Mouse (Mus musculus) urinary bladder, postnatal 10 days (tissue): ENCODE measurements around the gene Tmem259.

ENCODE experiments used
- DNase-seq: peaks from one replicate; pipeline ENCODE4 v3.0.0; 2022; ENCODE audit warnings: low spot score

Gene Tmem259

DNA sequence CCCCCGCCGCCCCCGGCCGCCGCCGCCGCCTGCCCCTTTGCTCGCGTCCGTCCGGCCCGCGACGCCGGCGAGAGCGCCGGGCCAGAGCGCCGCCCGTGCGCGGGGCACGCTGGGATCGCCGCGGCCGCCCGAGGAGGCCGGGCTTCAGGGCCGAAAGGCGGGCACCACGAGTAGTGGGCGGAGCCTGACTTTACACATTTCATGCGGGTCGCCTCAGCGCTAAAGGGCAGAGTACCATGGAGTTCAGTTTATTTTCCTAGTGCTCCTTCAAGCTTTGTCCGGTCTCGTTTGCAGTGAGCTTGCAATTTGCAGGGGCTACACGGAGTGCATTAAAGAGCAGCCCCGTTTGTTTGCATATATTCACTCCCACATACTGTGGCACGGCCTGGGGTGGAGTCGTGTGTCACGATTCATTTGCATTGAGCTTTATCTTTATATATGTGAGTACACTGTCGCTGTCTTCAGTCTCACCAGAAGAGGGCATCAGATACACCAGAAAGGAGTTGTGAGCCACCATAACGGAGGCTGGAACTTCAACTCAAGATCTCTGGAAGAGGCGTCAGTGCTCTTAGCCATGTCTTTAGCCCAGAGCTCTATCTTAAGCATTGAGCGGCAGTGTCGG, at the start of gene Tmem259:
Gene Tmem259 (minus strand): TSS at position 136 of the 622 bp plus-strand sequence.
- DNase-seq = no peak

DNA sequence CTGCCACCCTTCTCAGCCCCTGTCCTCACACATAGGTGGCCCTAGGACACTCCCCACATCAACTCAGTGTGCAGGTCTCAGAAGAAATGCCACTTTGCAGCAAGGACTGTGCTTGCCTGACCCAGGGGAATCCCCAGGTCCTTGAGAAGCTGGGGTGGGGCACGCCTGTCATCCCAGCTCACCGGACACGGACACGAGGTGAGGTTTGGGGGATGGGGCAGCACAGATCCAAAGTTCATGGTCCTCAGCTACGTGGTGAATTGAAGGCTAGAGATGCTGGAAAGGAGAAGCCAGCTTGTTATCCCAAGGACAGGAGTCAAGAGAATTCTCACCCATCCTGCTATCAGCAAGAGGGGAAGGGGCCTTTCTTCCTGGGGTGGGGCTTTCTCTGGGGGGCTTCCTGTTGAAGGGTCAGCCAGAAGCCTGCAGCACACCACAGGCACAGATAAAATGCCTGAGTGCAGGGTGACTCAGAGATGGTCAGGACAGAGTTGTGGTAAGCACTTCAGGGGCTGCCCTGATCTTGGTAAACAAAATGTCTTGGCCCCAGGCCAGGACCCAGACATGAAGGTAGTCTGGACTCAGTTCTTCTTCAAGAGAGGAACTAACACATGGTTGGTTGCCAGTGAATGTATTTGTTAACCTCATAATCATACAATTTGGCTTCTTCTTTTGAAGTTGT, 48.8 kb upstream of the Tmem259 start:
- no peak for DNase-seq

DNA sequence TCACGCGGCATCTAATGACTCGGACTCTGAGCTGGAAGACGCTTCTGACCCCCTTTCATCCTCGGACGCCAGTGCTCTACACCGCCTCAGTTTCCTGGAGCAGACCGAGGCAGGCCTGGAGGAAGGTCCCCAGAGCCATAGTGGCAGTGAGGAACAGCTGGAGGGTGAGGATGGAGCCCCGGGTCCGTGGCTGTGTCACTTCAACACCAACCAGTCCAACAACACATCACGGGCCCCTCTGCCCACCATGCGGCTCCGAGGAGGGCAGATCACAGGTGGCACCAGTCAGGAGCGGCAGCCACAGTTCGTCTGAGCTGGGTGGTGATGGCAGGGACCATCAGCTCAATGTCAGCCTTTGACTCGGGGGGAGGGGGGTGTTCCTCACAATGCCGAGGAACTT, 46.6 kb upstream of the Tmem259 start:
- DNase-seq = no peak

DNA sequence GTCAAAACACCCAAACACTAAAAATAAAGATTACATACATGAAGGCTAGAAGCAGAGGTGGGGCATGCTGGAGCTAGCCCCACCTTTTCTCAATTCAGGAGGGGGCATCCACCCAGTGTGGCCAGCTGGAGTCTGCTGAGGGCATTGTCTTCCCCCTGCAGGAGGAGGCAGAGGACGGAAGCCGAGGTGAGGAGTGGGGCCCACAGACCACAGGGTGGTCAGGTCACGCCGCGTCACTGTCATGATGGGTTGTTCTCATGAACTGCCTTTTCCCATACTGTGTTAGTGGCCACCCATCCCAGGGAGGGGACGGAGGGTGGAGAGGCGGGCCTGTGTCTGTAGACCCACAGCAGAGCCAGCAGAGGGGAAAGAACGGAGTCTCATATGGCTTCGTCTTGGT, 46.1 kb upstream of the Tmem259 start:
- no peak for DNase-seq

DNA sequence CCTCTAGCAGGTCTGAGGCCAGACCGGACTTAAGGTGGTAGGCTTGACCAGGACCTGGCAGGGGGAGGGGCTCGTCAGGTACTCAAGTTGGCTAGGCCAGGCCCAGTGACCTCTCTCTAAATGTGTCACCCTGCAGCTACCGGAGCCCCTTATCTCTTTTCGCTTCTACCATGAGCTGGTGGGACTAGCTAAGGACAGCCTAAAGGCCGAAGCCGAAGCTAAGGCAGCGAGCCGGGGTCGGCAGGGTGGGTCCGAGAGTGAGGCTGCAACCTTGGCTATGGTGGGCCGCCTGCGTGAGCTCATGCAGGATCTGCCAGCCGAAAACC, 44.4 kb upstream of the Tmem259 start:
- DNase-seq = no peak

DNA sequence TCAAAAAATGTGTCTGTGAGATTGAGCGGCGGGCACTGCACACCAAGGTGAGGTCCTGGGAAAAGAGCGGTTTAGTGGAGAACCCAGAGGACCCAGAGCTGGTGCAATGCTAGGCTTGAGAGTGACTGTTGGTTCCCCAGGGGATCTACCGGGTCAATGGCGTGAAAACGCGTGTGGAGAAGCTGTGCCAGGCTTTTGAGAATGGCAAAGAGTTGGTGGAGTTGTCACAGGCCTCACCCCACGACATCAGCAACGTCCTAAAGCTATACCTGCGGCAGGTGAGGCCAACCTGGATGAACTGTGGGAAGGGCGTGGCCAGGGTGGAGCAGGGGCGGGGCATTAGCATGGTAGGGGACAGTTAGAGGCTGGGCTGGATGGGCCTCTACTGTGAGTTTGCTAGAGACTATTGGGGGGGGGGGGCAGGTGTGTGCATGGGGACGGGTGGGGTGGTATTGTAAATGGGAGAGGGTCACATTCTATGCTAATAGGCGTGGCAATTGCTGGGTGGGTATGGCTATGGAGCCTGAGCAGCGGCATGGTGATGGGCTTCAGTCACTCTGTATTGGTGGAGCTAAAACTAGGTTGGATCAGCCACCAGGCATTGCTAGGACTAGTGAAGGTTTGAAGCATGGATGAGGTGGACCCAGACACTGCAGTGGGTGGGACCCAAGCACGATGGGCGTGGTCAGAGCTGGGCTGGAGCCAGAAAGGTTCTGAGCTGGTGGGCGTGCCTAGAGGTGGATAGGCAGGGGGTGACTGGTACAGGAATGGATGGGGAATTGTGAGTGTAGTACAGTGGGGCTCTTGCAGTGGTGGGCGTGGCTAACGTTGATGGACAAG, 43.8 kb upstream of the Tmem259 start:
- DNase-seq = no peak

DNA sequence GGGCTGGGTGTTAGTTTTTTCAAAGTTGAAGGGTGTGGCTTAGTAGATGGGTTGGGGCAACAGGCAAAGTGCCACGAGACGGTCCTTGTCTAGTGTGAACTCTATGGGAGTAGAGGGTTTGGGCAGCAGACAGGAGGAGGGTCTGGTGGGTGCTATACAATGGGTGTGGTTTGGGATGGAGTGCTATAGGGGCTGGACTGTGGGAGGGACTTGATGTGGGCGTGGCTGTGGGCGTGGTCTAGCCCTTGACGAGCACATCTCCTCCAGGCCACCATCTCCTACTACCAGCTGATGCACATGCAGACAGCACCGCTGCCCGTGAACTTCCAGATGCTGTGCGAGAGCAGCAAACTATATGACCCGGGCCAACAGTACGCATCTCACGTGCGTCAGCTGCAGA, 41.8 kb upstream of the Tmem259 start:
- no peak for DNase-seq

DNA sequence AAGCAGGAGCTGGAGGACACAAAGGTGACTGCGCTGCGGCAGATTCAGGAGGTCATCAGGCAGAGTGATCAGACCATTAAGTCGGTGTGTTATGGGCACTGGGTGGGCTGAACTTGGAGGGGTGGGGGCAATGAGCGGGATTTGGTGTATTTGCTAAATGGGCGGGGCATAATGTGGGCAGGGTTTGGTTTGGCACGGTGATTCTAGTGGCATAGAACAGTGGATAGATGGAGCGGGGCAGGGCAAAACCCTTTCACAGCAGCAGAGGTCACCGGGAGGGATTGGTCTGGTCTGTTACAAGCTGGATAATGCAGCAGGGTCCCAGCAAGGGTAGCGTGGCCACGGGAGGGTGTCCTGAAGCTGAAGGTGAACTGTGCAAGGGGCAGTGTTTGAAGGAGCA, 41.3 kb upstream of the Tmem259 start:
- DNase-seq = no peak

DNA sequence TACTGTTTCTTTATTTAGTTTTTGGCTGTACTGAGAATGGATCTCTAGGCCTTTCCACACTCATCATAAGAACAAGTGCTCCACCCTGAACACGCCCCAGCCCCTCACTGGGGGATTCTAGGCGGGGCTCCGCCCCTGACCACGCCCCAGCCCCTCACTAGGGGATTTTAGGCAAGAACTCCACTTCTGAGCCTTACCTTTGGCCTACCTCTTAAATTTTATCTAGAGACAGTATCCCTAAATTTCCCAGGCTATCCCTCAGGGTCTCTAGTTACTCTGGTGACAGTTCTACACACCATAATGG, 40.9 kb upstream of the Tmem259 start:
- DNase-seq = no peak

DNA sequence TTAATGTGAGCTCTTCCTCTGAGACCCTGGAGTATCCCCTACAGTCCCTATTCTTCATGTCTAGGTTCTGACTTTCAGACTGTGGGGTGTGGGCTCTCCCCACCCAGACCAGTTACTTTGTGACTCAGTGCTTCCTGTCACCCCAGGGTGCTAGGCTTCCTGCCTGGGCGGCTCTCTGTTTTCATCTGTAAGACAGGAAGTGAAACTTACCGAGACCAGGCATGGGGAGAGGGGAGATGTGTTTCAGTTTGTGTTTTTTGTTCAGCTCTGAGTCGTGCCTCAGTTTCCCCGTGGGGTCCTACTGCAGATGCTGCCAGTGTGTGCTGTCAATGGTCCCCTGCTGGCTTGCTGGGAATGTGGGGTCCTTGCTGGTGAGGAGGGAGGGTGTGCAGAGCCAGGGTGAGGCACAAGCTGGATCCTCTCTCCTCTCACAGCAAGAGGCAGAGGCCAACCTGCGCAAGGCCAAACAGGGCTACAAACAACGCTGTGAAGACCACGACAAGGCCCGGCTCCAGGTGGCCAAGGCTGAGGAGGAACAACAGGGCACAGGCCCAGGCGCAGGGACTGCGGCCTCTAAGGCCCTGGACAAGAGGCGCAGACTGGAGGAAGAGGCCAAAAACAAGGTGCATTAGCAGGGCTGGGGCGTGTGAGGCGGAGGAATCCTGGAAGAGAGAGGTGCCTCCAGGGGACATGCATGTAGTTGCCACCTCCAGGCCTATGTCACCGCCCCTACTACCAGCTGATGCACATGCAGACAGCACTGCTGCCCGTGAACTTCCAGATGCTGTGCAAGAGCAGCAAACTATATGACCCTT, 40.3 kb upstream of the Tmem259 start:
- DNase-seq = no peak

DNA sequence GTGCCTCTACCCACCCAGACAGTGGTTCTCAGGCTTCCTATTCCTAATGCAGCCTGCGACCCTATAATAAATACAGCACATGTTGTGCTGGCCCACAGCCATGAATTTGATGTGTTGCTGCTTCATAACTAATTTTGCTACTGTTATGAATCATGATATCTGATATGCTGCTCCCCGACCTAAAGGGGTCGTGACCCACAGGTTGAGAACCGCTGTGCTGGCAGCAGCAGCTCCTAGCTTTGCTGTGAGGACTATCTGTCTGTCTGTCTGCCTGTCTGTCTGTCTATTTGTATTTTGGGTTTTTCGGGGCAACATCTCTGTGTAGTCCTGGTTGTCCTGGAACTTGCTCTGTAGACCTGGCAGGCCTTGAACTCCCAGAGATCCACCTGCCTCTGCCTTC, 39.6 kb upstream of the Tmem259 start:
- no peak for DNase-seq

DNA sequence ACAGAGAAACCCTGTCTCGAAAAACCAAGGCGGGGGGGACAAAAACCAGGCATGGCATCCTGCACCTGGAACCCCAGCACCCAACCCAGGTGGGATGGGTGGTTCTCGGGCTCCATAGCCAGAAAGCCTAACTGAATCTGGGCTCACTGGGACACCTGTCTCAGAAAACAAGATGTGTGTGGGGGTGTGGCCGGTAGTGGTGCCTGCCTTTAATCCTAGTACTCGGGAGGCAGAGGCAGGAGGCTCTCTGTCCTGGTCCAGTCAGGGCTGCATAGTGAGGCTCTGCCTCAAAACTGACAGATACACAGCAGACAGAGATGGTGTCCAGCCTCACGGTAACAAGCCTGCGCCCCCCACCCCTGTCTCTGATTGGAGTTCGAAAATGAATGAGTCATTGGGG, 38.7 kb upstream of the Tmem259 start:
- no peak for DNase-seq

DNA sequence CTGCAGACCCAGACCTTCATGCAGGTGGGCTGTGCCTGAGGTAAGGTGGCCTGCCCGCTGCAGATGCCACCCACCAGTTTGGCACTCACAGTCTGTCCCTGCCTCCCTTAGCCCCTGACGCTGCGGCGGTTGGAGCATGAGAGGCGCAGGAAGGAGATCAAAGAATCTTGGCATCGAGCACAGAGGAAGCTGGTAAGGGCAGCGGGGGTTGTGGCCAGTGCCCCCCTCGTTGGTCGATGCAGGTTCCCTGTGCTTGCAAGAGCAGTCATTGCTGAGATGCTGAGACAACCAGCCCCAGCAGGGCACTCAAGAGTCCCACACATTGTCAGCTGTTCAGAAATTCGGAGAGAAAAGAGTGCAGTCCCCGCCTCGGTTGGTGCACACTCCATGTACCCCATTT, 38.0 kb upstream of the Tmem259 start:
- no peak for DNase-seq

DNA sequence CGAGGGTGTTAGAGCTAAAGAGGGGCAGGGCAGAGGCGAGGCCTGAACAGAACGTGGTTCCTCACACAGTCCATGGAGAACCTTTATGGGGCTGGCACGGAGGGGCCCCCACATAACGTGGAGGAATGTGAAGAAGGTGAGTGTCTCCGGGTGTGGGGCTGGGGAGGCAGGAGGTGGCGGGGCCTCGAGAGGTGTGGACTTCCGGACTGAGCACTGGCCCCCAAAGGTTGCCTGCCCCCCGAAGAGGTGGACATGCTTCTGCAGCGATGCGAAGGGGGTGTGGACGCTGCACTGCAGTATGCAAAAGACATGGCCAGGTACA, 37.2 kb upstream of the Tmem259 start:
- no peak for DNase-seq

DNA sequence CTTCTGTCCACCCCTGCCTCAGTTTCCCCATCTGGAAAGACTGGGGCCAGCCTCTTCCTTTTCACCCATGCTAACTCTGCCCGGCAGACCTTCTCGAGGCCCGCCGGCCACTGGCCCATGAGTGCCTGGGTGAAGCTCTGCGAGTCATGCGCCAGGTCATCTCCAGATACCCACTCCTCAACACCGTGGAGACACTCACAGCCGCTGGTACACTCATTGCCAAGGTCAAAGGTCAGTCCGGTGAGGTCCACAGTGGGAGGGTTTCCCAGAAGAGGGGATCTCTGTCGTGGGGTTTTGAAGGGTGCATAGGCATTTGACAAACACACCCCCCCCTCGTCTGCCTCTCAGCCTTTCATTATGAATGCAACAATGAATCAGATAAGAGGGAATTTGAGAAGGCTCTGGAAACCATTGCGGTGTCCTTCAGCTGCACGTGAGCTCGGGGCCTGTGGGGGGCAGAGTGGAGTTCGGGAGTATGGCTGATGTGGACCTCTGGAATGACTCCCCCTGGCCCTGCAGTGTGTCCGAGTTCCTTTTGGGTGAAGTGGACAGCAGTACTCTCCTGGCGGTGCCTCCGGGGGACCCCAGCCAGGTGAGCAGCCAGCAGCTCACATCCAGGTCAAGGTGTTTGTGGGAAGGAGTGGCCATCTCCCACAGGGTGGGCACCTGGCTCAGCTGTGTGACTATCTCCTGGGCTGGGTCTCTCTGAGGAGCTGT, 36.6 kb upstream of the Tmem259 start:
- DNase-seq = no peak

DNA sequence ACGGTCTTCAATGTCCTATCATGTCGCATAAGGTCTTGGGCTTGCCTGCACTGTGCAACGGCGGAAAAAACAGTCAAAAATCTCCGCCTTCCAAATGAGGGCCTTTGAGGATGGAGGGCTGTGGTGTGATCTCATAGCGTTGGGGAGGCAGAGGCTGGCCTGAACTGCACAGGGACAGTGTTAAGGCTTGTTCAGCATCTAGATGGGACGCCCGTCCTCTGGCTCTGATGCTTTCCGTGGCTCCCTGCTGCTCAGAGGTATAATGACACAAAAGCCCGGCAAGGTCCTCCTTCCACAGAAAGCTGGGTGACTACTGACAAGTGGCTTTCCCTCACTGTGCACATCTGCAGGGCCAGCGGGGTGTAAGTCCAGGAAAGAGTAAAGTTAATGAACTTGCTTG, 36.1 kb upstream of the Tmem259 start:
- DNase-seq = no peak

DNA sequence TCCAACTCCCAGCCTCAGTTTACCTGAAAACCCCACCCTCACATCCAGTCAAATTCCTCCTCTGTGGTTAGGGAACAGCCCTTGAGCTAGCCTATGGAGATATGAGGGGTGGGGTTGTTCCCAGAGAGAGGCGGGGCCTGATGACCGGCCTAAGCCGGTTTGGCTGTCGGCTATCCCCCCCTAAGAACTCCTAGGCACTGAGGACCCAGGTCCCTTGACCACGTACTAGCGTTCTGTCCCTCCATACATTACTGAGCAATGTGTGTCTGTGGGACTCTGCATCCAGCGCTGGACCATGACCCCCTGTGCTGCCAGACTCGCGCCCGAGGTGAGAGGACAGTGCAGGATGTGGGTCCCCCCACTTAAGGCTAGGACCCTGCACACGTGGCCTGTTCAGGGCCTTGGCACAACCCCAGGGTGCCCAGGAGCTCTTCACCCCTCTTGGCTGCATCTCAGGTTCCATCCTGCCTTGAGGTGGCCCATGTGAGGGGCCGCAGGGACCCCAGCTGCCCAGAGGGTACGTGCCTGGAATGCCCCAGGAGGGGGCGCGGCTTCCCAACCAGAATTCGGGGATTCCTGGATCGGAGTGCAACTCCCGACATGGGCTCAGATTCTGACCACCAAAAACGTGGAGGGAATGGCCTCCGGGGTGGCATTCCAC, 35.5 kb upstream of the Tmem259 start:
- DNase-seq = no peak

DNA sequence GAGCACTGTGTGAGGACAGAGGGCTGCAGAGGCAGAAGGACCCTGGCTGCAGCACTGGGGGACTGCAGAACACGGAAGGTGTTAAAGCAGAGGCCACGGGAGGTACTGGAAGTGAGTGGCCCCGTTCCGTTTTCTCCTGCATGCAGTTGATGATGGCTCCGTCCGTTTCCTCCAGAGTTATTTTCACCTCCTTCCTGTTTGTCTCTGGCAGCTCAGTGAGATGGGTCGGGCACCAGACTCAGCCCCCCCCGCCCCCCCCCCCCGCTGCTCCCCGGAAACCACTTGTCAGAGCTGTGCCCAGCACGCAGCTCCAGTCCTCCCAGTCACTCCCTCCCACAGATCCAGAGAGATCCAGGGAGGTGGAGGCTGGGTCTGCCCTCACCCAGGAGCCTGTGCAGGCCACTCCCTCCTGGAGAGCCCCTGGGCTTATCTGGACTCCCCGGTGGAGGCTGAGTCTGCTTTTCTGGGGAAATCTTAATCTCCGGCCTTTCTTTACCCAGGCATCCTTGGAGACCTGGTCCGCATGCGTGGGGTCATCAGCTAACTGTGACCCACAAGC, 34.7 kb upstream of the Tmem259 start:
- DNase-seq = no peak

DNA sequence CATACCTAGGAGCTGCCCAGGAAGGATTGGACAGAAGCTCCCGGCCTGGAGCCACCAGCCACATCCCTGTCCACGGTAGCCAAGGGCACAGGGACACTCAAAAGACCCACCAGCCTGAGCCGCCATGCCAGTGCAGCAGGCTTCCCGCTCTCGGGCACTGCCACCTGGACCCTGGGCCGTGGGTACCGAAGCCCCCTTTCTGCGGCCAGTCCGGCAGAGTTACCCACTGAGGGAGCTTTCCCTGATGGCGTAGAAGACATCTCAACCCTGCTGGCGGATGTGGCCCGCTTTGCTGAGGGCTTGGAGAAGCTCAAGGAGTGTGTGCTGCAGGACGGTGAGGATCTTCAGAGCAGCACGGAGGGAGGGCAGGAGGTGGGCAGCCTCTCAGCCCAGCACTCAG, 33.6 kb upstream of the Tmem259 start:
- DNase-seq = no peak

DNA sequence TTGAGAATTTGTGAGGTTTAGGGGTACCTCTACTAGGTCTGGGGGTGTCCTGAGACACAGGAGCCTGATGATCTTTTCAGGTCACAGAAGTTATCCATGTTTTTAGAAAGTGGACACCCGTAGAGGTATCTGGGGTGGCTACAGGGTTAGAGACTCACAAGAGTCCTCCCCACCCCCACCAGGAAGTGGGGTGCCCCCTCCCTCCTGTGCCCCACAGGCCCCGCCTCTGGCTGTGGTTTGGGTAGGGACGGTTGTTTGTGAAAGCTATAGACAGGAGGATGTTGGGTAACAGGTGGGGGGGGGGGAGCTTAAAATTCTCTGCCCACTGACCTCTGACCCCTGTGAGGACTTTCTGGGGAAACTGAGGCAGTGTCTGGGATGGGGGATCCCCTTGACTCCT, 33.2 kb upstream of the Tmem259 start:
- DNase-seq = no peak

DNA sequence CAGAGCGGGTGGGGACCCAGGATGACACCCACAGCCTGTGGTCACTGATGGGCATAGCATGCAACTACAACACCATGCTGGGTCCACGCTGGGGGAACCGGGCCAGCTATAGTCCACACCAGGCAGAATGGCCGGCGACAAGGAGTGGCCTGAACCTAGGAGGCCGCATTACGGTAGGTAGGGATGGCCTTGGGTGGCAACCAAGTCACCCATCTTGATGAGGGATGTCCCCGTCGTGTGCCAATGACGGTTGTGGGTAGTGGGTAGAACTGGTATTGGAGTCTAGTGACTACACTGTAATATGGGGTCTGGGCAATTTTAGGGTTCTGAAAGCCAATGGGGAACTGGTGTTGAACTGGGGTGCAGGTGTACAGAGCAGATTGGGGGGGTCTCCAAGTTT, 32.8 kb upstream of the Tmem259 start:
- DNase-seq = no peak
